Mouse (Mus musculus) heart, embryonic 14.5 days (tissue): Measurements from ENCODE around the gene Rxra. TPM values are rescaled to one million over a fixed set of nuclear protein-coding genes. Genes with fewer than 3 reads are reported as not detected.
A peak's percentile ranks its signal among the peaks of the same experiment; 100 is the strongest.

Source experiments
- ATAC-seq: fragments of 200-750 bp; cut with Nextera tagmentation; 2 replicates; pipeline ENCODE4 v1.8.0; 2017; ENCODE audit warnings: low read depth, moderate TSS enrichment; ENCODE audit not compliant: insufficient number of reproducible peaks, insufficient read depth, low FRiP score
- H3K27ac ChIP-seq, 2 experiments: fragments of 200-500 bp in 1 of 2; fragments of 300-500 bp in 1 of 2; sonication (generic) in 1 of 2; replicated peaks in 1 of 2; 2 replicates each; pipeline ENCODE4 v1.5.1; 2012 to 2014; ENCODE audit warnings: low read depth in 2 of 2, low read length in 2 of 2, control low read depth in 1 of 2, mild to moderate bottlenecking in 1 of 2, mixed read lengths in 1 of 2; ENCODE audit not compliant: control insufficient read depth in 1 of 2, insufficient read depth in 1 of 2
- H3K27me3 ChIP-seq: fragments of 300-500 bp; sonication (generic); 2 replicates; pipeline ENCODE4 v1.6.1; 2014; ENCODE audit warnings: mild to moderate bottlenecking, low read length, control low read depth; ENCODE audit not compliant: control insufficient read depth, insufficient read depth
- H3K36me3 ChIP-seq: fragments of 300-500 bp; sonication (generic); 2 replicates; pipeline ENCODE4 v1.6.1; 2014; ENCODE audit warnings: mild to moderate bottlenecking, control low read depth, low read length, mixed read lengths; ENCODE audit not compliant: control insufficient read depth, insufficient read depth
- H3K4me1 ChIP-seq, 2 experiments: fragments of 200-500 bp in 1 of 2; fragments of 300-500 bp in 1 of 2; sonication (generic) in 1 of 2; 2 replicates each; pipeline ENCODE4 v1.6.1; 2012 to 2014; ENCODE audit warnings: low read length in 2 of 2, control low read depth in 1 of 2, mixed read lengths in 1 of 2; ENCODE audit not compliant: control insufficient read depth in 2 of 2, insufficient read depth in 2 of 2
- H3K4me2 ChIP-seq: fragments of 300-500 bp; sonication (generic); 2 replicates; pipeline ENCODE4 v1.6.1; 2014; ENCODE audit warnings: mild to moderate bottlenecking, low read length
- H3K4me3 ChIP-seq, 2 experiments: fragments of 200-500 bp in 1 of 2; fragments of 300-500 bp in 1 of 2; sonication (generic) in 1 of 2; 2 replicates each; pipeline ENCODE4 v1.5.1; 2012 to 2014; ENCODE audit warnings: low read length in 2 of 2, mild to moderate bottlenecking in 2 of 2, control low read depth in 1 of 2, low read depth in 1 of 2, moderate library complexity in 1 of 2; ENCODE audit not compliant: control insufficient read depth in 1 of 2, insufficient read depth in 1 of 2
- H3K9ac ChIP-seq: fragments of 300-500 bp; sonication (generic); 2 replicates; pipeline ENCODE4 v1.6.1; 2014; ENCODE audit warnings: mild to moderate bottlenecking, low read length
- H3K9me3 ChIP-seq: fragments of 300-500 bp; sonication (generic); 2 replicates; pipeline ENCODE4 v1.6.1; 2016; ENCODE audit warnings: low read length, control low read depth; ENCODE audit not compliant: control insufficient read depth
- WGBS: fragments of 180-500 bp; shearing (Covaris S2); extraction: QIAGEN DNeasy Blood & Tissue Kit; methylation state at CpG from one replicate; pipeline ENCODE4 v1.1.7; 2014; 5-methylcytosine and 5-hydroxymethylcytosine counted together
- polyA plus RNA-seq: library from polyadenylated mRNA; unstranded; fragments of >200 nt; fragmentation: Nextera tagmentation; extraction: Ambion mirVana; gene quantifications from 2 replicates; pipeline ENCODE4 v1.2.1, GENCODE M21; 2014

The Rxra gene
- polyA plus RNA-seq, 1 experiment from 2014 or later, result 5.2 TPM

- Histone ChIP-seq H3K9ac (no peak overlapping the region), H3K4me2 (no peak overlapping the region), H3K4me1 (peaks cover 13 to 28% of the 10 kb centered on the region in 2 experiments), H3K36me3 (no peaks in the 10 kb centered on the region), H3K27ac (peak overlapping the region in 1 of 2 experiments; percentile 50; a peak in 2 of 4 replicates), H3K9me3 (no peaks in the 10 kb centered on the region), H3K27me3 (no peaks in the 10 kb centered on the region), H3K4me3 (no peak overlapping the region)
- ATAC-seq, result no peak
- 16% methylated on average over 3 of the region's 3 CpGs for whole genome bisulfite sequencing
Measured at GRCm38 (mm10) chr2:27671633-27672091, 4.6 kb upstream of the Rxra start.

DNA sequence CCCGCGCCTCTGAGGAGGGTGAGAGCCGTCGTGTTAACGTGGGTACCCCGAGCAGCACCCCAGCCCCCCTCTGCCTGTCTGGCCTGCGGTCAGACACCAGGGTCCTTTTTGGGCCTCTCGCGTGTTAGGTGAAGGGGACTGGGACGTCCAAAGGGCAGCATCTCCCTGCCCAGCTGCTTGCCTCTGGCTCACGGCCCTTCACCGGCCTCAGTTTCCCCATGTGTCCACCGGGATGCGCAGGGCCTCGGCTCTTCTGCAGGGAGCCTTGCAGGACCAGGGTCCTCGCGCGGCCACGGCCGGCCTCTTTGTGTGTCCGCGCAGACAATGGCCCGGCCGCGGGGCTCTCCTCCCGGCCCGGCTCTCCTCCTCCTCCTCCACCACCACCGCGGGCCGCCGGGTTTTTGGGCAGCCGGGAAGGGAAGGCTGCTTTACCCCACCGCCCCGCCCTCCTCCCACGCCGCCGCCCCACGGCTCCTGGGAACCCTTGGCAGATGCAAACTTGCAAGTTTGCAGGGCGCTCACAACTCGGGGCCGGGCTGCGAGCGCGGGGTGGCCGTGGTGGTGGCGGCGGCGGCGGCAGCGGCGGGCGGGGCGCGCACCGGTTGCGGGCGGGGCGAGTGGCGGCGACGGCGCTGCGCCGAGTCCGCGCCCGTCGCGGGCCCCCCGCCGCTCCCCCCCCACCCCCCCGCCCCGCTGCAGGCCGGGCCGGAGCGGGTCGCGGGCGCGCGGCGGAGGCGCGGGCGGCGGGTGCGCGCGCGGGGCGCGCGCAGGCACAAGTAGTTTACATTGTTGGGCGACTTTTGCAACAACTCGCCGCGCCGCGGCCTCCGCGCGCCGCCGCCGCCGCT, 462 bp downstream of the Rxra start:
- Histone ChIP-seq H3K4me3 (peak overlapping the region; percentile 78 to 92), H3K9ac (peak overlapping the region; percentile 99), H3K9me3 (no peaks in the 10 kb centered on the region), H3K27ac (peak overlapping the region; percentile 85 to 97), H3K27me3 (no peaks in the 10 kb centered on the region), H3K4me2 (peak overlapping the region; percentile 99), H3K4me1 (peaks cover 41 to 51% of the 10 kb centered on the region in 2 experiments), H3K36me3 (no peaks in the 10 kb centered on the region)
- WGBS, result 1% methylated on average over 69 of the region's 106 CpGs
- ATAC-seq, result peak; percentile 28; the same call in 1 of the 2 replicates

DNA sequence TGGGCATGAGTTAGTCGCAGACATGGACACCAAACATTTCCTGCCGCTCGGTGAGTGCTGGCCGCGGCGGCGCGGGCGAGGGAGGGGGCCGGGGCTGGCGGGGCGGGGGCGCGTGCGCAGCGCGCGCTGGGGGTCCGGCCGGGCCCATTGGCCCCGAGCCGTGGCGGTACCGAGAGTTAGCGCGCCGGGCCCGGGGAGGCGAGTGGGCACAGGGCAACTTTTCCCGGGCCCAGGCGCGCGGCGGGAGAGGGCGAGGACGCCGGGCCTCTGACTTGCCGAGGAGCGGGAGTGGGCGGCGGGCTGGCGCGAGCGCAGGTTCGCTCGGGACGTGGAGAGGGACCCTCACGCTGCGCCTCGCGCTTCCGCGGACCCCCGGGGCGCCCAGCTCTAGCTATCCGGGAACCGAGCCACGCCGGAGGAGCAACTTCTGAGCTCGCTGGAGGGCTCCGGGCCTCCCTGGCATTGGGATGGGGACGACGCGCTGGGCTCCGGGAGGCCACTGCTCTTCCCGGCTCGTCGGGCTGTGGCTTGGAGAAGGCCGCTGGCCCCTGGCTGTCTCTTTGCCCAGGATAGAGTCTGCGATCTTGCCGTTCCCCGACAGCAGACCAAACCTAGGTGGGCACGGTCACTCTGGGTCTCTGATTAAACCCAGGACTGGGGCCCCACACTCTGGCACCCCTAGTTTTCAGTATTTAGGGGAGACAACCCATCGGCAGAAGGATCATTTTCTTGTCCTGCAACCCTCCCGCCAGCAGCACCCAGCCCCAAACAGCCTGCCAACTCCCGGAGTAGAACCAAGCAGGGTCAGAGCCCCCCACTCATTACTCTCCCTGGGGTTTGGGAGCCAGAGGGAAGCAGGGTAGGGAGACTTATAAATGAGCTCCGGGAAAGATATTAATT, 1.4 kb downstream of the Rxra start:
- no peaks in the 10 kb centered on the region for H3K36me3 ChIP-seq
- H3K4me2 ChIP-seq, result peak overlapping the region; percentile 99
- H3K4me3 ChIP-seq, result peak overlapping the region; percentile 78 to 92
- peaks cover 47 to 52% of the 10 kb centered on the region in 2 experiments for H3K4me1 ChIP-seq
- under 1% methylated on average over 68 of the region's 77 CpGs for WGBS
- peak overlapping the region; percentile 99 for H3K9ac ChIP-seq
- peak overlapping the region; percentile 82 to 97 for H3K27ac ChIP-seq
- no peak for ATAC-seq
- no peaks in the 10 kb centered on the region for H3K27me3 ChIP-seq
- no peaks in the 10 kb centered on the region for H3K9me3 ChIP-seq

- no peaks in the 10 kb centered on the region for H3K27me3 ChIP-seq
- H3K4me2 ChIP-seq, result peak overlapping the region; percentile 99
- no peak for ATAC-seq
- H3K4me1 ChIP-seq, result peaks cover 53 to 58% of the 10 kb centered on the region in 2 experiments
- H3K9ac ChIP-seq, result peak overlapping the region; percentile 99
- 15% methylated on average over 4 of the region's 4 CpGs for WGBS
- H3K4me3 ChIP-seq, result peak overlapping the region; percentile 78 to 92
- peak overlapping the region; percentile 82 to 97 for H3K27ac ChIP-seq
- H3K36me3 ChIP-seq, result no peaks in the 10 kb centered on the region
- no peaks in the 10 kb centered on the region for H3K9me3 ChIP-seq
Measured at GRCm38 (mm10) chr2:27678331-27678730, 2.1 kb downstream of the Rxra start.

- H3K9ac ChIP-seq, result peak overlapping the region; percentile 99
- H3K4me2 ChIP-seq, result peak overlapping the region; percentile 99
- H3K9me3 ChIP-seq, result no peaks in the 10 kb centered on the region
- peak overlapping the region; percentile 94 to 97 for H3K27ac ChIP-seq
- 23% methylated on average over 7 of the region's 7 CpGs for WGBS
- no peaks in the 10 kb centered on the region for H3K36me3 ChIP-seq
- H3K27me3 ChIP-seq, result no peaks in the 10 kb centered on the region
- peaks cover 60 to 65% of the 10 kb centered on the region in 2 experiments for H3K4me1 ChIP-seq
- ATAC-seq, result no peak
- peak overlapping the region; percentile 78 to 92 for H3K4me3 ChIP-seq
Measured at GRCm38 (mm10) chr2:27678836-27679480, 2.7 kb downstream of the Rxra start.

DNA sequence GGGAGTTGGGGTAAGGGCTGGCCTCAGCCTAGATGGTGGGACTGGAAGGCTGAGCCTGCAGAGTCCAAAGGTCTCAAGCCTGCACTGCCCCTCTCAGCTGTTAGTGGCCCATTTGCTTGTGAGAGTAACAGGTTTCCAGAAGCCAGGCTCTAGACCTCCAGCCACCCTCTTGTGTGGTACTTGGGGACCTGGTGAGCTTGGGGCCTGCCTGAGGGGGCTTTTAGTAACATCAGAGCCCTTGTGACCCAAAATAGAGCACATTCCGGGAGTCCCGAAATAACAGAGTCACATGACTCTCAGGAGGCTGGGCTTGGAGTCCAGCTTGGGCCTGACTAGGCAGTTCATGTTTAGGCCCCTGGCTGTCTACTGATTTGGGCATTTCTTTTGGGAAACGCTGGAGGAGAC, 3.4 kb downstream of the Rxra start:
- H3K4me1 ChIP-seq, result peaks cover 65 to 71% of the 10 kb centered on the region in 2 experiments
- H3K9me3 ChIP-seq, result no peaks in the 10 kb centered on the region
- H3K4me3 ChIP-seq, result peak overlapping the region; percentile 78 to 92
- ATAC-seq, result peak; percentile 52; the same call in 1 of the 2 replicates
- H3K9ac ChIP-seq, result peak overlapping the region; percentile 99
- no peaks in the 10 kb centered on the region for H3K36me3 ChIP-seq
- H3K4me2 ChIP-seq, result peak overlapping the region; percentile 99
- H3K27ac ChIP-seq, result peak overlapping the region; percentile 94 to 97
- WGBS, result 5% methylated on average over 3 of the region's 3 CpGs
- no peaks in the 10 kb centered on the region for H3K27me3 ChIP-seq

GRCm38 (mm10) chr2:27680058-27680457, 3.8 kb downstream of the Rxra start:
- 27% methylated on average over 6 of the region's 6 CpGs for WGBS
- H3K4me3 ChIP-seq, result peak overlapping the region; percentile 11 to 20; a peak in 3 of 4 replicates
- H3K9ac ChIP-seq, result peak overlapping the region; percentile 99
- H3K27me3 ChIP-seq, result no peaks in the 10 kb centered on the region
- ATAC-seq, result peak; percentile 18; the same call in 1 of the 2 replicates
- no peaks in the 10 kb centered on the region for H3K36me3 ChIP-seq
- H3K4me1 ChIP-seq, result peaks cover 67 to 76% of the 10 kb centered on the region in 2 experiments
- peak overlapping the region; percentile 99 for H3K4me2 ChIP-seq
- no peaks in the 10 kb centered on the region for H3K9me3 ChIP-seq
- peak overlapping the region; percentile 94 to 97 for H3K27ac ChIP-seq
